Mouse (Mus musculus): ENCODE results near the gene L1td1.

GRCm38 (mm10) chr4:98758012-98758821 lies 31.7 kb downstream of the L1td1 start:
- TF ChIP-seq CTCF (IDR thresholded peaks at IDR 0.05; ENCODE audit: control insufficient read depth, insufficient read depth, insufficient replicate concordance, low read depth, low read length) (no peak), POLR2A (IDR thresholded peaks at IDR 0.05; ENCODE audit: control insufficient read depth, low read depth, low read length) (no peak)

All from testis, adult 2 months (tissue).